Mouse (Mus musculus) cerebellum, adult 8-10 months (tissue): ENCODE data around the gene Cds1.

Experiments used
- DNase-seq: peaks from one replicate; pipeline ENCODE4 v3.0.0; 2022

Gene Cds1

GRCm38 (mm10) chr5:101764554-101765347 is at the start of gene Cds1:
Gene Cds1 (plus strand): TSS chr5:101765130.
- peak; percentile 92 for DNase-seq

DNA sequence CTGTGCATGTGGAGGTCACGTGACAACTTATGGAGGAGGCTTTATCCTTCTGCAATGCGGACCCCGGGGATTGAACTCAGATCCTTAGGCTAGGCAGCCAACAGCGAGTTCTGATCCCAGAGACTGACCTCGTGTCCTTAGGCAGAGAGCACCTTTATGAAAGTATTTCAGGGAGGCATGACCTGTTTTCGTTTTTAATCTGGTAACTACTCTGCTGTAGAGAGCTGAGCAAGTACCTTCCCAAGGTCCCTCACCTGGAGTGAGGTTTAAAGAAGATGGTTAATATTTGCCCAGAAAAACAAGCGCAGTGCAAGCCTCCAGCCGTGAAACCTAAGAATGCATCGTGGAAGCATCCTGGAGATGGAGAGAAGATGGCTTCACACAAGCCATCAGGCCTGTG is 40.7 kb upstream of the Cds1 start:
- DNase-seq, result no peak

DNA sequence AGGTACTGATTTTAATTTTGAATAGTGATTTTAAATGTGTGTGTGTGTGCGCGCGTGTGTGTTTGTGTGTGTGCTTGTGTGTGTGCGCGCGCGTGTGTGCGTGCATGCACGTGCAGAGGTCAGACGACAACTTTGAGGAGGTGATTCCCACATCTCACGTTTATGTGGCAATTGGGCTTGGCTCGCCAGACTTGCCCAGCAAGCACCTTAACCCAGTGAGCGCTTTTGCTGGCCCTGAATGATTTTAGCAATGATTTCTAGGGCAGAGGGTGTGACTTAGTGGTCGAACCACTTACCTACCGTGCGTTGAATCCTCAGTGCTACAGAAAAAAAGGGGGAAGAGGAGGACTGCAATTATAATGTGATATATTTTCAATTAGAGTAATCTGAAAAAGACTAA is 40.2 kb upstream of the Cds1 start:
- DNase-seq, result no peak

DNA sequence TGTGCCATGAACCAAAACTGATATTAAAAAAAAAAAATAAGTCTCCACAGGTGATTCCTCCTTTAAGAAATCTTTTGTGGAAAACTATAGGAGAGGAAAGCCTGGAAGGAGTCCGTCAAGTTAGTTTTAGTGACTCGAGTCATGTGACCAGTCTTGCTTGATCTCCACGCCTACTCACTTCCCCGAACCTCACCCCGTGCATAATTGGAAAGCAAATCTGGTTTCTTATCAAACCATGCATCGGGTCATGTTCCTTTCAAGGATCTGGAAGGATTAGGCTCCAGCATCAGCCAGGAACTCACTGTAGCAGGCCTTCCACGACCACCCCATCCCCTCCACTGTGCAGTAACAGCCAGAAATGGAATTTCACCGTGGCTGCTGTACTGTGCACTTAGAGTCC is 39.2 kb upstream of the Cds1 start:
- DNase-seq, result no peak

DNA sequence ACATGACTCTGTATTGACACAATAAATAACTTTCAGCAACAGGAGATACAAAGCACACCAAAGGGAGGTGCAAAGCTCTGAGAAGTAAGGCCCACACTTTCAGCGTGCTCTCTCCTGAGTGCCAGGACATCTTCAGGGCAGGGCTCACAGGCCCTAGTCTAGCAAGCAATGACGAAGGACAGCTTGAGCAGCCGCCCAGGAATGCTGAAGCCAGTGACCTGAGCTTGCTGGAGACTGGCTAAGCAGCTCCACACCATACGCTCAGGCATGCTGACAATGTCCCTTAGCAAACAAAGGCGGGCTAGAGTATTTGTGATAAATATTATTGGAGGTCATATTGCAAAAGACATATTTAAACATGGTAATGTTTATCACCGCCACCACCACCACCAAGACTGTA is 38.6 kb upstream of the Cds1 start:
- DNase-seq, result no peak

DNA sequence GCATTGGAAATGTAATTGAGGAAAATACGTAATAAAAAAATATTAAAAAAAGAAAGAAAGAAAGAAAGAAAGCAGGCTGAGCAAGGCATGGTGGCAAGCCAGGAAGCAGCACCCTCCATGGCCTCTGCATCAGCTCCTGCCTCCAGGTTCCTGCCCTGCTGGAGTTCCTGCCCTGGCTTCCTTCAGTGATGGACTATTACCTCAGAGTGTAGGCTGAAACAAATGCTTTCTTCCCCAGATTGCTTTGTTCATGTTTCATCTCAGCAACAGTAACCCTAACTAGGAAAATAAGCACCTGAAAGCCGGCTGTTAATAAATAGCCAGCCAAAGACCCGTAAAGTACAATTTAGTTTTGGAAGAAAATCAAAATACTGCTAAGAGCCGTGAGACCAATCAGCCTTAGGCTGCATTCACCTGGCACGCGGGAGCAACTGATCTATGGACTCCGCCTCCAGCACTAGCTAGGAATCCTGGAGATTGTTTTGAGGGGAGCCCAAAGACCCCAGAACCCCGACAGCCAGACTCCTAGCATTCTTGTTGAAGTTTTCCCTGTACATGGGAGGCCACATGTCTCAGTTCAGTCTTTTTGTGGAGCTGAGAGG is 36.5 kb upstream of the Cds1 start:
- no peak for DNase-seq

- no peak for DNase-seq
These were observed 27.6 kb upstream of the Cds1 start for GRCm38 (mm10) chr5:101737341-101737740.

DNA sequence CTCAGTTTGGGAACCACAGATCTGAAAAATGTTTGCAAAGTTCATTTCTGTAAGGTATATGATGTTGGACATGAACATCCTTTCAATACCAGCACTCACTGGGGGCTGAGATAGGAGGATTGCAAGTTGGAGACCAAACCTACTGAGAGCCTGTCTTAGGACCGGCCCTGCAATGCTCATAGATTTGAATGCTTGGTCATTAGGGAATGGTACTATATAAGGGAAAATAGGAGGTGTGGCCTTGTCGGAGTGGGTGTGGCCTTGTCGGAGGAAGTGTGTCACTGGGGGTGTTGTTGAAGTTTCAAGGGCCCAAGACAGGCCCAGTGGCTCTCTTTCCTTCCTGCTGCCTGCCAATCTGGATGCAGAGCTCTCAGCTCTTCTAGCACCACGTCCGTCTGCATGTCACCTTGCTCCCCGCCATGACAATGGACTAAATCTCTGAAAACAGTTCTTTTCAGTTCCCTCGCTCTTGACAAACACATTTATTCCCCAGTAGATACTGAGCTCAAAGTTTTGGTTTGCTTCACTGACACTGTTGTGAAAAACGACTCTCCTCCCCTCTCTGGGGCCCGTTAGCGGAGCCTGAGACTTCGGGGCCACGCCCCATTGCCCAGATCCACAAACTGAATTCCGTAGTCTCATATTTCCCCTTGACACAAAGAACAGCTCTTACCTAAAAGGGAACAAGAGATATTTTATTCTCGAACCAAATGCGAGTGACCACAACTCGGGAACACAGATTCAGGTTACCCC is 24.3 kb upstream of the Cds1 start:
- DNase-seq, result no peak

DNA sequence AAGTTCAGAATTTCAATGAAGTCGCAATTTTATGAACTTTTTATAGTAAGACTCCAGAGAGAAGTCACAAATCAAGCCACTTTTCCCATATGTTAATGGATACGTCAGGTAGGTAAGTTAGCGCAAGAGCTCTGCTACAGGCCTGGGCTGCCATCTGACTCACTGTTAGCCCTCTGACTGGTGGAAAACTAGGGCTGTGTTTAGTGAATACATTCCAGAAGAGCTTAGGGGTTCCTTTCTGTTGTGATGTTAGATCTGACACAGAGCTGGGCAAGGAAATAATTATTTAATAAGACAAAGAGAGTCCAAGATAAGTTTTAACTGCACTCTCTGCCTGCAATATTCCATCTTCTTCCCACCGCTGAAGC is 23.7 kb upstream of the Cds1 start:
- DNase-seq, result no peak

- DNase-seq, result no peak
These were observed 22.9 kb upstream of the Cds1 start for GRCm38 (mm10) chr5:101742014-101742413.

DNA sequence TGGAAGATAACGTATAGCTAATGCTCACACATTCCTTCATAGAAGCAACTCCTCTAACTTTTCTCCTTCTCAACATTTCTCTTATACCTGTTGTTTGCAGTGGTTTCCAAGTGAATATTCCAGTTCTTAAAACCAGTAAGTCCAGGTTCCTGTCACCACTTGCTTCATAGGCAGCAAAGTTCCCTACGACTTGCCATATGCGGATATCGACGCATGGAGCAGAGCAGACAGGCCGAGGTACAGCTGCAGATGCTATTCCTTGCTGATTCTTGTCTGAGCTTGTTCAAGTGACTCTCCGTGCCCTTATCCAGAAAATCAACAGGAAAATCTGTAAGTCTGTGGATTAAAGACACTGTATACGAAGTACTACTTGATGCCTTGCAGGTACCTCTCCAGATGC is 22.5 kb upstream of the Cds1 start:
- no peak for DNase-seq

GRCm38 (mm10) chr5:101744886-101745285 is 20.0 kb upstream of the Cds1 start:
- no peak for DNase-seq

DNA sequence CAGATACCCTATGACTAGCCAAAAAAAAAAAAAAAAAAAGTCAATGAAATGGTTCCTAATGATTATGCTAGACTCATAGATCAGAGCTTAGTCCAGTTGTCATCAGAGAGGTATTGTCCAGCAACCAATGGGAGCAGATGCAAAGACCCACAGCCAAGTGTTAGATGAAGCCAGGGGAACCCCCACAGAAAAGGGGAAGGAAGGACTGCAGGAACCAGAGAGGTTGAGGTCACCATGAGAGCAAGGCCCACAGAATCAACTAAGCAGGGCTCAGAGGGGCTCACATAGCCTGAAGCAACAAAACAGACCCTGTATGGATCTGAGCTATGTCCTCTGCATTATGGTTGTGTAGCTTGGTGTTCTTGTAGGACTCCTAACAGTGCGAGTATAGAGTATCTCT is 11.2 kb upstream of the Cds1 start:
- no peak for DNase-seq

DNA sequence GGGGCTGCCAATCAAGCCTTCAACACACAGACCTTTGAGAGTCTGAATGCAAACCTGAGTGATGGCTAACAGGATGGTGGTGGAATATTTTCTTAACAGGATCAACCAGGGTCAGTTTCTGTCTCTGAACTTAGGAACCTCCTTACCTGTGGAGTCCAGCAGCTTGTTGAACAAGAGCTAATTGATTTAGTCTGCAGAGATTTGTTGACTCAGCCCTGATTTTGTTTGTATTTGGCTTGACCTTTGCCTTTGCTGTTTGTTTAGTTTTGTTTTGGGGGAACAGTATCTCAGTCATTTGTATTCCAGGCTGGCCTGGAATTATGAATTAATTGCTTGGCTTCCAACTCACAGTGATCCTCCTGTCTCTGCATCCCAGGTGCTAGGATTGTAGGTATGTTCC is 7.3 kb upstream of the Cds1 start:
- DNase-seq, result no peak

- DNase-seq, result no peak
These were observed 3.2 kb upstream of the Cds1 start for GRCm38 (mm10) chr5:101761685-101762084.

DNA sequence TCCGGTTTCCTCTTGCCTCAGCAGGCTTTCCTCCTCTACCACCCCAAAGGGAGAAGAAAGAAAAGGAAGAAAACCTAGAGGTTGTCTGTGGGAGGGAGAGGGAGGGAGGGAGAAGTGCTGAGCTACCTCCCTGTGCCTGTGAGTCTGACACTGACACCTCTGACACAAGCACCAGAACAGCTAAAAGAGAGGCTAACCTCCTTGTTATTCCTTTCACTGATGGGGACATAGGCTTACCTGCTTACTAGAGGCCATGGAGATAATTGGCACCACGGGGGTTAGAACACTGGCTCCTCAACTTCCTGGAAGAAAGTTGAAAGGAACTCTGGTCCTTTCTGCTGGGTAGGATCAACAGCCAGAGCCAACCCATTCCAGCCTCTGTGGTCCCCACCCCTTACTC is 1.4 kb upstream of the Cds1 start:
- DNase-seq, result no peak

- DNase-seq, result no peak
These were observed 516 bp downstream of the Cds1 start for GRCm38 (mm10) chr5:101765390-101765901.

GRCm38 (mm10) chr5:101766248-101766647 is 1.3 kb downstream of the Cds1 start:
- no peak for DNase-seq

- no peak for DNase-seq
These were observed 2.2 kb downstream of the Cds1 start for GRCm38 (mm10) chr5:101767086-101767485.

GRCm38 (mm10) chr5:101767486-101767885 is 2.6 kb downstream of the Cds1 start:
- no peak for DNase-seq

DNA sequence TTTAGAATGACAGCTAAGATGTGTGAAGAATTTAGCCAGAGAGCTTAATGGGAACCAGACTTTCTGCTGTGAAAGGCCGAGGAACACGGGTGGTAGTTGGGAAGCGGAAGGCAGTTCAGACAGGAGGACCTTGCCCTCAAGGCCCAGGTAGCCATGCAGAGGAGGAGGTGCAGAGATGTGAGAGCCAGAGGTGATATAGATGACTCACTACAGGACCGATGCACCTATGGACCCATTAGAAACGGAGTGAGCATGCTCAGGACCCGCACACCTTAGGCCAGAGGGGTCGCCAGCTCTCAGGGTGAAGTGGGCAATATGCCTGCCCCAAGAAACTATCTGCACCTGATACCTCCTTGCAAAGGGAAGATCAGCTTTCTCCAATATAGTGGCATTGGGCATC is 3.6 kb downstream of the Cds1 start:
- DNase-seq, result no peak

DNA sequence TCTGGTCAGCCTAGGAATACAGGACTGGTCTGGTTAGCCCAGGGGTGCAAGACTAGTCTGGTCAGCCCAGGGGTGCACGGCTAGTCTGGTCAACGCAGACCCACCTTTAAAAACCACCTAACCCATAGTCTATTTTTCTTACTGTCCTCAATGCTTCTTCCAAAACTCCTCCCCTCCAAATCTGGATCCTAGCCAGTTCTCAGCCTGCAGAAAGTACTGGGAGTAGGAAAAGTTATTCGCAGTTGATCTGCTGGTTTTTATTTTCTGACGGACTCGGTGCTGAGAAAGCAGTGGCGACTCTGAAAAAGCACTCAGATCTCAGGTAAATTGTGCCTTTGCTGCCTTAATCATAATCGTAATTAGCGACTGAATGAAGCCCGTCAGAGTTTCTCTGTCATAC is 7.7 kb downstream of the Cds1 start:
- no peak for DNase-seq

DNA sequence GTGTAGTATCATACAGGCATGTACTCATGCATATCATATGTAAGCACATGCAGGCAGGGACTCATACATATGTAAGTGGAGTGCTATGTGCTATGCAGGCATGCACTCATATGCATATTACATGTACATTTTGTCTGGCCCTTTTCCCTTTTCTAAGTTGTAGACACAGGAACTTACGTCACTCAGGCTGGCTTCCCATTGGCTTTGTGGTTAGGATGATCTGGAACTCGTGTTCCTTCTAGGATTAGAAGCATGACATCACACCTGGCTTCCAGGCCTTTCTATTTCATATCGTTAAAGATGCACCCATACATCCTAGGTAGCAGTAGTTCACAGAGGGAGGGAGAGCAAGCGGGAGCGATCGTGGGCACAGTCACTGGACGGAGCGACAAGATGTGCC is 10.3 kb downstream of the Cds1 start:
- no peak for DNase-seq

- DNase-seq, result no peak
These were observed 11.6 kb downstream of the Cds1 start for GRCm38 (mm10) chr5:101776528-101776927.
